Mouse (Mus musculus): ENCODE measurements around the gene Hspd1.
"Not testable (repeated sequence)": the region's sequence is repeated elsewhere in the genome, so short reads cannot be mapped to it uniquely, and the experiment has no call there.

Hspd1 gene

GRCm38 (mm10) chr1:55087932-55088610 is at the start of gene Hspd1, which contains the start of gene Hspe1:
Gene Hspd1 (minus strand): TSS chr1:55088243.
Gene Hspe1 (plus strand): TSS chr1:55088132.
- DNase-seq (ENCODE audit: low spot score), result peak; percentile 97

- DNase-seq (ENCODE audit: low spot score), result no peak
Measured at GRCm38 (mm10) chr1:55135846-55136245, 47.8 kb upstream of the Hspd1 start.

DNA sequence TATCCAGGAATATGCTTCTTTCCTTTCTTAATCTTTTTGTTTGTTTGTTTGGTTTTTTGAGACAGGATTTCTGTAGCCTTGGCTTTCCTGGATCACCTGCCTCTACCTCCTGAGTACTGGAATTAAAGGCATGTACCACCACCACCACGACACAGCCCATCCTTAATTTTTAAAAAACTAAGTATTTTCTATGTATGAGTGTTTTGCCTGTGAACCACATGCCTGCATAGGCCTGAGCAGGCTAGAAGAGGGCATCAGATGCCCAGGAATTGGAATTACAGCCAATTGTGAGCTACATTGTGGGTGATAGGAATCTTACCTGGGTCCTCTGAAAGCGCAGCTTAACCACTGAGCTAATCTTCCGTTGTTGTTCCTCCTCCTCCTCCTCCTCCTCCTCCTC is 46.3 kb upstream of the Hspd1 start:
- no peak for DNase-seq (ENCODE audit: low spot score)

DNA sequence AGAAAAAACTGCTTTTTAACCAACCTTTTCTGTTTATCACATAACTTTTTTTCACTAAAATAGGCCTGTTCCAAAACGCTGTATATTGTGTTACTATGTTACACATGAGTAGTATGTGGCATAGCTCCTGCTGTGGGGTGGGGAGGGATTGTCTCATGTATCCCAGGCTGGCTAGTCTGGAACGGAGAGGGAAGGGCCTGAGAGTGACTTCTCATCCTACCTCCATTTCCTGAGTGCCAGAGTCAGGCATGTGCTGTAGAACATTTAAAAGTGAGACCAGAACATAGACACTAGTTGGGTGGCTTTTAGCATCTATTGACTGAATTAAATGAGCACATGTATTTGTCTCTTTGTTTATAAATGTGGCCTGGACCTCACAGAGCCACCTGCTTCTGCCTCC is 45.1 kb upstream of the Hspd1 start:
- DNase-seq (ENCODE audit: low spot score), result no peak

DNA sequence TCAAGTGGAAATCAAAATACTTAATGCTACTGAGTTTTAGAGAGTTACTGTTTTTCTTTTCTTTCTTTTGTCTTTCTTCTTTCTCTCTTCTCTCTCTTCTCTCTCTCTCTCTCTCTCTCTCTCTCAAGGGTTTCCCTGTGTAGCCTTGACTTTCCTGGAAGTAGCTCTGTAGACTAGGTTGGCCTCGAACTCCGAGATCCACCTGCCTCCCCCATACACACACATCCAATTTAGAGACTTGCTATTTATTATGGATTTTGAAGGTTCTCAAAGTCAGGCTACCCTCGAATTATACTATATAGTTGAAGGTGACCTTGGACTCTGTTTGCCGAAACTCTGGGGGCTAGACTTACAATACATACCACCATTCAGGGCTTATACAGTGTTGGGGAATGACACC is 44.3 kb upstream of the Hspd1 start:
- DNase-seq (ENCODE audit: low spot score), result no peak

DNA sequence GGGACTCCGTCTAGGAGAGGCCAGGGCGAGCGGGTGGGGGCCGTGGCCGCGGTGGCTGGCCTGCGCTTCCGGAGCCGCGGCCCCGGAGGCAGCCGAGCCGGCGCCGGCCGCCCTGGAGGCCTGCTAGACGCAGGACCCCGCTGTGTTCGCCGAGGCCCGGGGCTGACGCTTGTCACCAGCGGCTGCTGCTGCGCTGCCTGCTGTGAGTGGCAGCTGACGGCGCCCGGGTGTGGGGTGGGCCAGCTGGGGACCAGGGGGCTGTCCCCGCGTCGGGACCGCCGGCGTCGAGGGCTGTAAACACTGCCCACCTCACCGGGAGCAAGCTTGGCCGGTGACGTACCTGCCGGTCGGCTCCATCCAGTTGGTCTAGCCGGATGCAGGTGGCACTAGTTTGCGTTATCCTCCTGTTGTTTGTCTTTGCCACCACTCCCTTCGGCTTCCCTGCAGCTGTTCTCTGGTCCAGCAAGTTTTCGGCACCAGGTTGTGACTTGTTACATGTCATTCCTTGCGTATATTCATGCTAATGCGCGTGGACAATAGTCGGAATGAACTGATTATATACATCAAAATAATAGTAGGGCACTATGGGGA is 43.5 kb upstream of the Hspd1 start:
- DNase-seq (ENCODE audit: low spot score), result peak; percentile 59

GRCm38 (mm10) chr1:55130943-55131401 is 42.9 kb upstream of the Hspd1 start, which contains the start of gene Mob4:
Gene Mob4 (plus strand): TSS chr1:55131231.
- DNase-seq (ENCODE audit: low spot score), result peak; percentile 91

DNA sequence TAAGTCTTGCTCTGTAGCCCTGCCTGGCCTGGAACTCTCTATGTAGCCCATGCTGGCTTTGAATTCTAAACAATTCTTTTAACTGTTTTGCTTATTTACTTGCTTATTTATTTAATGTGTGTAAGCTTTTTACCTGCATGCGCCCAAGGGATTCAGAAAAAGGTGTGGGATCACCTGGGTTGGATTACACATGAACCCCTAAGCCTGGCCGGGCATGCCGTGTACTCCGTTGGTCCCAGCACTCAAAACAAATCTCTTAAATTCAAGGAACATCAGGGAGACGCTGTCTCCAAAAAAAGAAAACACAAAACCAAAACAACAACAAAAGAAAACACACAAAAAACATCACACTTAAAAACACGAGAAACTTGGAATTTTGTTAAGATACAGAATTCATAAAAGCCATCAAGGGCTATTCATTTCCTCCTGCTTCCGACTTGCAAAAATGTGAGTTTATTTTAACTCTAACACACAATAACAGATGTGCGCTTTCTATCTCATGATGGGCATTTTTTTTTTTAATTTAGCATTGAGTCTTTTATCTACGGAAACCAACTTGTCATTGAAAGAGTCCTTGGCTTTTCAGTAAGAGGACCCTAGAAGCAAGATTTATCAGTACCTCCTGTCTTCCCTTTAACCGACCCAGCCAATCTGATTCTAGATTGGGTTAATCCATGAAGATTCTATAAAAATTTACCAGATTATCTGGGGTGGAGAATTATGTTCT is 42.3 kb upstream of the Hspd1 start:
- DNase-seq (ENCODE audit: low spot score), result no peak

DNA sequence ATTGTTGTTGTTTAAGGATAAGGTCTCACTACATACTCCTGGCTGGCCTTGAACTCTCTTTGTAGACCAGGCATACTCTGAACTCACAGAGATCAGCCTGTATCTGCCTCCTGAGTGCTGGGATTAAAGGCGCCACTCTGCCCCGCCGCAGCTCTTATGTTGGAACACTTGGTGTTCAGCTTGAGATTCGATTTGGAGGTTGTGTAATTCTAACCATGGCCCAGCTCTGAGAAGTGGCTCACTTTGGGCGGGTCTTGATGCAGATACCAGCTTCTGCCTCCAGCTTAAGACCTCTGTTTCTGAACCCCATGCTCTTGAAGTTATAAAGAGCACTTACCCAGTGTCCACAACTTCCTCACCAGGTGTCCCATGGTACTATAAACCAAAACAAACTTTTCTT is 41.7 kb upstream of the Hspd1 start:
- no peak for DNase-seq (ENCODE audit: low spot score)

DNA sequence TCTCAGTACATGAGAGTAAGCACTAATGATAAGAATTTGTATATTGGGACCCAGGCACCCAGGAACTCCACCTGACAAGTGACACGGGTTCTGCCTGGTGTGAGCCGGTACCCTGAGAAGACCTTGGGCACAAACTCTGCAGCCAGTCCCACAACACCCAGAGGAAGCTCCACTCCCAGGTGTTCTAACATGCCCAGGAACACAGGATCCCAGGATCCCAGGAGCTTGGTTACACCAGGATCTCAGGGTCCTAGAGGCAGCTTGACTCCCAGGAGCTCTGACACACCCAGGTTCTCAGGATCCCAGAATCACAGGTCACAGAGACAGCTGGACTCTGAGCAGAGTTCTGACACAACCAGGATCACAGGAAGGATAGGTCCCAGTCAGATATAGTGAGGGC is 36.1 kb upstream of the Hspd1 start:
- not testable (repeated sequence) for DNase-seq (ENCODE audit: low spot score)

DNA sequence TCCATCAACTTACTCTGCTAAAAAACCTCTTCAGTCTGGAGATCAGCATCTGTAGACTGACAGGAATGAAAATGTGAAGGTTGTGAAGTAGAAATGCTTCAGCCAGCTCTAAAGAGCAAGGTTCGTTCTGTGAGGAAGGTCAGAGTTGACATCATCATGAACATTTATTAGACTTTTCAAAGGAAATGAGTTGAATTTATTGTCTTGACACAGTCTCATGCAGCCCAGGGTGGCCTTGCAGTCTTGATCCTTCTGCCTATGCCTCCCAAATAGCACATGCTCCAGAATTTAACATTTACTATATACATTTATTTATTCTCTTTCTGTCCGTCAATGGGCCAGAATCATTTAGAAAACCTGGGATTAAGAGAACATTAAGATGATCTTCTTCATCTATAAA is 35.5 kb upstream of the Hspd1 start:
- no peak for DNase-seq (ENCODE audit: low spot score)

- DNase-seq (ENCODE audit: low spot score), result no peak
Measured at GRCm38 (mm10) chr1:55123046-55123445, 35.0 kb upstream of the Hspd1 start.

- no peak for DNase-seq (ENCODE audit: low spot score)
Measured at GRCm38 (mm10) chr1:55109066-55109766, 21.2 kb upstream of the Hspd1 start.

DNA sequence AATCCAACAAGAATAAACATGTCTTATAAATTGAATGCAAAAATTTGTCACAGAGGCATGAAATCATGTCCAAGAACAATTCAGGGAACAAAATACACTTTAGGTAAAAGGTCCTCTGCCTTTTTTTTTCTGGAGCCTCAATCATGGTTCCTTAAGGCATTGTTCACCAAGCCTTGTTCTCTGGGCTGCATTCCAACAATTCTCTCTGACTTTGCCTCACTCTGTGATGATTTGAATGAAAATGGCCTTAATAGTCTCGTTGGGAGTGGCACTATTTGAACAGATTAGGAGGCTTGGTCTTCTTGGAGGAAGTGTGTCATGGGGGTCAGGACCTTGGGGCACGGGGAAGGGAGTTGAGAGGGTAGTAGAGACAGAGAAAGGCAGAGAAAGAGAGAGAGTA is 20.4 kb upstream of the Hspd1 start:
- no peak for DNase-seq (ENCODE audit: low spot score)

DNA sequence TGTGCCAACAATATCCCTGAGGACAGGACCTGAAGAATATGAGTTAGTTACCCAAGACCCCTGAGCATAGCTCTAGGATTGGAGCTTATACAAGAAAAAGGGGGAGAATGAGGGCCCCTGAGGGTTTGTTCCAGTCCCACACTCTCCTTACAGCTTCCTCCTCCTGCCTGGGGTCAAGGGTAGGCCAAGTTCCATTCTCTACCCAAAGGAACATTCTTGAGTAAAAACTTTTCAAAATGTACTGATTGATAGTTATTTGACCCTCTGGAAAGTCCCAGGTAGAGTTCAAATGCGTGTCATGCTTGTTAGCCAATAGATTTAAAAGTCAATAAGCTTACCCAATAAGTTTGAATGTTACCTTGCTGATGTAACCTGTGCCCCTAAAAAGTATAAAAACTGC is 19.6 kb upstream of the Hspd1 start:
- no peak for DNase-seq (ENCODE audit: low spot score)

- DNase-seq (ENCODE audit: low spot score), result no peak
Measured at GRCm38 (mm10) chr1:55106919-55107585, 19.0 kb upstream of the Hspd1 start.

GRCm38 (mm10) chr1:55092469-55092868 is 4.4 kb upstream of the Hspd1 start:
- DNase-seq (ENCODE audit: low spot score), result no peak

DNA sequence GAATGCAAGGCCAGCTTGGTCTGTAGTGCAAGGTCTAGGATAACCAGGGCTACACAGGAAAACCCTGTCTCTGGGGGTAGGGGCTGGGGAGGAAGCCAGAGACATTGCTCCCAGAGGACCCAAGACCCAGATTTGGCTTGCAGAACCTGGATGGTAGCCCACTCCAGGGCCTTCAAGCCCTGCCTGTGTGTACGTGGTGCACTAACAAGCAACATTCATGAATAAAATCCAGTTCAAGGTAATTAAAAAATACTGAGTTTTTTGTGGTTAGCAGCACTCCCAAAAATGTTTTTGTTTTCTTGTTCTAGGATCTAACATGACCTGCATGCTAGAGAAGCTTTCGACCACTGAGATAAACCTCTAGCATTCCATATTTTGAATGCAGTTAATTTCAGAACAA is 4.0 kb upstream of the Hspd1 start:
- no peak for DNase-seq (ENCODE audit: low spot score)

DNA sequence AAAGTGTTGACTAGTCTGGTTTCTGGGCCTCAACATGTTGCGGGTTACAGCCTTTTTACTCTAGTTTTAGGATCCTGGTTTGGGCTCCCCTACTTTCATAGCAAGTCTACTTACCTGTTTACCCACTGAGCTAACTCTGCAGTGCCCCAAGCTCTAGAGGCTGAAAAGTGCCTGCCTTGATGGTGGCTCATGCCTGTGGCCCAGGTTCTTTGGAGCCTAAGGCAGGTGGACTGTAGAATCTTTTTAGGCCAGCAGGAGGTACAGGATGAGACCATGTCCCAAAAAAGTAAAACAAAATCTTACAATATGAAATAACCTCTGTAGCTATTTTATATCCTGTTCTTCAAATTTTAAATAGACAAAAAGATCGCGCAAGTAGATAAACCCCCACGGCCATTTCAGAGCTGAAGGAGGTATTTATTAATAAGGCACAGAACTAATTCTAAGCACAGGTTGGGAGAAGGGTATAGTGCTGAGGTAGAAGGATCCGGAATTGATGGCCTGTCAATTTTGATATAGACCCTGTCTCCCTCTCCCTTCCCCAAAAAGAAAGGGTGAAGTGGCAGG is 1.5 kb upstream of the Hspd1 start:
- DNase-seq (ENCODE audit: low spot score), result no peak

DNA sequence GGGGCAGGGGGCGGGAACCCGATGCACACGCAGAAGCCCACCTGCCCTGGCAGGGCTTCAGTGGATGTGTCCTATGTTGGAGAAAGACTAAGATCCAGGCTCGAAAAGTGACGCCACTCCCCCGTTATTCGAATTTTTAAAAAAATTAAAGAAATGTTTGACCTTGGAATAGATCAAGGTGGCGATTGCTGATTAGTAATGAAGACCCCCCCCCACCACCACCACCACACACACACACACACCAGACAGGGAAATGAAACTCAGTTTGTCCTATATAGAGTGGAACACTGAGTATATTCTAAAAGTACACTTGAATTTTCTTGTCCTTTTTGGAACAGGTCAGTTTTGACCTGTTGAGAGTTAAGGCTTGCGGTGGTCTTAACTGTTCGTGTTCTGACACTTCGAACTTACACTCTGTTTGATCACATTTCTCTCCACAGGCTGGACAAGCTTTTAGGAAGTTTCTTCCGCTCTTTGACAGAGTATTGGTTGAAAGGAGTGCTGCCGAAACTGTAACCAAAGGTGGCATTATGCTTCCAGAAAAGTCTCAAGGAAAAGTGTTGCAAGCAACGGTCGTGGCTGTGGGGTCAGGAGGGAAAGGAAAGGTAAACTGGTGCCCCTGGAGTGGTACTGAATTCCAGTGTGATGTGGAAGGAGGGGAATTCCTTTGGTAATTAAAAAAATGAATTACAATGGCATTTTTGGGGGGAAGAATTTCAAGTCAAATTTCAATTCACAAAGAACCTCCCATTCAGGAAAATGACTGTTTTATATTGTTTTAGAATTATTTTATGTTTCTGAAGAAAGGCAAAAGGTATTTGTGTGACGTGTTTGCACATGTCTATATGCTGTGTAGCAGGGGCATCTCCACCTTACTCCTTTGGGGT is 811 bp upstream of the Hspd1 start:
- DNase-seq (ENCODE audit: low spot score), result no peak
